In the genomic region with DNA sequence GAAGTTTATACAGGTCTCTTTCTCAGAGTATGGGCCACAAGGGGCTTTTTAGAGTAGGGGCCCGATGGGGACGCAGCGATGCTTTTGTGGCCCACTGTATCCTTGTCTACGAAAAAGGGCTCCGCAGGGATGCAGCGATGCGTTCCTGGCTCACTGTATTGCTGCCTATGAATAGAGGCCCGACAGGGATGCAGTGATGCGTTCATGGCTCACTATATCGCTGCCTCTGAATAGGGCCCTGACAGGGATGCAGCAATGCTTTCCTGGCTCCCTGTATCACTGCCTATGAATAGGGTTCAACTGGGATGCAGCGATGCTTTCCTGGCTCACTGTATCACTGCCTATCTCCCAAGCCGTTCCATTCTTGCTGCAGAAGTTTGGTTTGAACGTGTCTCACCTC, we compare ENCODE assay signal across 25 mouse cellular contexts.
DNase-seq lines count a peak whose midpoint lies in the region; ATAC-seq lines count a peak whose summit lies in the region.
"Had no signal": no experiment of that assay in that cellular context is flagged by ENCODE, and none has a peak within 500 bp of the region (broad histone marks: within the 10 kb centered on the region; RNA-seq: fewer than 3 reads in every experiment).

No protein-coding gene starts in this region.

- no peaks in the 10 kb centered on the region; the same call in 1 of the 2 replicates for H3K4me1 ChIP-seq in neural tube, embryonic 12.5 days
- no peaks in the 10 kb centered on the region; the same call in 1 of the 2 replicates for H3K4me1 ChIP-seq in forebrain, embryonic 15.5 days
- no peaks in the 10 kb centered on the region for H3K4me1 ChIP-seq in neural tube, embryonic 15.5 days
- H3K4me1 ChIP-seq in kidney, embryonic 15.5 days = no peaks in the 10 kb centered on the region
- H3K4me1 ChIP-seq: heart, embryonic 12.5 days; hindbrain, embryonic 15.5 days; midbrain, embryonic 13.5 days had no signal

- H3K9ac ChIP-seq in neural tube, embryonic 12.5 days = no peak overlapping the region
- no peak overlapping the region for H3K9ac ChIP-seq in forebrain, embryonic 15.5 days (replicated peaks)
- H3K9ac ChIP-seq in neural tube, embryonic 15.5 days (replicated peaks) = no peak overlapping the region
- no peak overlapping the region for H3K9ac ChIP-seq in kidney, embryonic 15.5 days
- H3K9ac ChIP-seq: embryonic facial prominence, embryonic 15.5 days; heart, embryonic 12.5 days; hindbrain, embryonic 15.5 days; liver, embryonic 14.5 days; midbrain, embryonic 13.5 days had no signal

- no peaks in the 10 kb centered on the region for H3K36me3 ChIP-seq in neural tube, embryonic 12.5 days
- H3K36me3 ChIP-seq in forebrain, embryonic 15.5 days = no peaks in the 10 kb centered on the region
- no peaks in the 10 kb centered on the region for H3K36me3 ChIP-seq in neural tube, embryonic 15.5 days
- H3K36me3 ChIP-seq in kidney, embryonic 15.5 days = no peaks in the 10 kb centered on the region
- H3K36me3 ChIP-seq: embryonic facial prominence, embryonic 15.5 days; heart, embryonic 12.5 days; hindbrain, embryonic 15.5 days; midbrain, embryonic 13.5 days had no signal

- no peak for DNase-seq in neural tube, embryonic 10.5 days (ENCODE audit: extremely low spot score, low spot score)
- DNase-seq in adrenal gland, postnatal 10 days = no peak
- DNase-seq: adrenal gland, postnatal 14 days; cerebellum, adult 11-12 months; cerebellum, postnatal 10 days; gastrocnemius, adult 2 months; heart, adult 2 months; kidney, adult 18-20 months; kidney, postnatal 36 days; liver; lung, adult 2 months; lung, postnatal 10 days had no signal

- ATAC-seq in neural tube, embryonic 12.5 days (ENCODE audit: low FRiP score, low read depth) = 0 out of 2 replicates have a peak, but pooled peaks have one; percentile 33
- peak; percentile 38; the same call in 1 of the 2 replicates for ATAC-seq in forebrain, embryonic 15.5 days (replicated peaks)
- peak; percentile 21; the same call in 1 of the 2 replicates for ATAC-seq in neural tube, embryonic 15.5 days (ENCODE audit: low FRiP score)
- ATAC-seq in kidney, embryonic 15.5 days (replicated peaks; ENCODE audit: low FRiP score) = no peak
- ATAC-seq: midbrain, embryonic 13.5 days; Patski had no signal

- no peaks in the 10 kb centered on the region for H3K27me3 ChIP-seq in neural tube, embryonic 12.5 days (replicated peaks)
- no peaks in the 10 kb centered on the region for H3K27me3 ChIP-seq in forebrain, embryonic 15.5 days
- H3K27me3 ChIP-seq in neural tube, embryonic 15.5 days (replicated peaks) = no peaks in the 10 kb centered on the region
- no peaks in the 10 kb centered on the region for H3K27me3 ChIP-seq in kidney, embryonic 15.5 days
- H3K27me3 ChIP-seq: CH12.LX; embryonic facial prominence, embryonic 15.5 days; heart, embryonic 12.5 days; hindbrain, embryonic 15.5 days; midbrain, embryonic 13.5 days; Patski had no signal

- no peak overlapping the region for H3K27ac ChIP-seq in neural tube, embryonic 12.5 days
- no peak overlapping the region for H3K27ac ChIP-seq in forebrain, embryonic 15.5 days (replicated peaks)
- H3K27ac ChIP-seq in neural tube, embryonic 15.5 days (replicated peaks) = no peak overlapping the region
- no peak overlapping the region for H3K27ac ChIP-seq in kidney, embryonic 15.5 days
- H3K27ac ChIP-seq: embryonic facial prominence, embryonic 15.5 days; gastrocnemius, adult 2 months; heart, adult 2 months; hindbrain, embryonic 15.5 days; layer of hippocampus, adult 2 months; liver, embryonic 14.5 days; macrophage; midbrain, embryonic 13.5 days had no signal

- H3K4me2 ChIP-seq in neural tube, embryonic 12.5 days (replicated peaks) = no peak overlapping the region
- no peak overlapping the region; the same call in 1 of the 2 replicates for H3K4me2 ChIP-seq in forebrain, embryonic 15.5 days (replicated peaks)
- no peak overlapping the region for H3K4me2 ChIP-seq in neural tube, embryonic 15.5 days
- no peak overlapping the region for H3K4me2 ChIP-seq in kidney, embryonic 15.5 days
- H3K4me2 ChIP-seq: embryonic facial prominence, embryonic 15.5 days; heart, embryonic 12.5 days; hindbrain, embryonic 15.5 days; midbrain, embryonic 13.5 days had no signal

- no peaks in the 10 kb centered on the region for H3K9me3 ChIP-seq in neural tube, embryonic 12.5 days
- no peaks in the 10 kb centered on the region for H3K9me3 ChIP-seq in forebrain, embryonic 15.5 days
- H3K9me3 ChIP-seq in neural tube, embryonic 15.5 days (replicated peaks) = no peaks in the 10 kb centered on the region
- no peaks in the 10 kb centered on the region for H3K9me3 ChIP-seq in kidney, embryonic 15.5 days (replicated peaks)
- H3K9me3 ChIP-seq: embryonic facial prominence, embryonic 15.5 days; heart, embryonic 12.5 days; hindbrain, embryonic 15.5 days; midbrain, embryonic 13.5 days had no signal

- no peak overlapping the region for H3K4me3 ChIP-seq in neural tube, embryonic 12.5 days
- no peak overlapping the region for H3K4me3 ChIP-seq in forebrain, embryonic 15.5 days
- H3K4me3 ChIP-seq in neural tube, embryonic 15.5 days (replicated peaks) = no peak overlapping the region
- H3K4me3 ChIP-seq in kidney, embryonic 15.5 days (replicated peaks) = no peak overlapping the region
- H3K4me3 ChIP-seq: embryonic facial prominence, embryonic 15.5 days; gastrocnemius, adult 2 months; heart, adult 2 months; heart, embryonic 12.5 days; hindbrain, embryonic 15.5 days; layer of hippocampus, adult 2 months; midbrain, embryonic 13.5 days had no signal

- 74% methylated on average over 13 of the region's 13 CpGs for WGBS in neural tube, embryonic 12.5 days
- 44% methylated on average over 13 of the region's 13 CpGs for WGBS in forebrain, embryonic 15.5 days
- 64% methylated on average over 13 of the region's 13 CpGs for WGBS in neural tube, embryonic 15.5 days
- WGBS in kidney, embryonic 15.5 days = 92% methylated on average over 13 of the region's 13 CpGs
